Mouse (Mus musculus): ENCODE data around the gene Ubox5. TPM values are rescaled to one million over a fixed set of nuclear protein-coding genes. Genes with fewer than 3 reads are reported as not detected.
"Not testable (repeated sequence)": the region's sequence is repeated elsewhere in the genome, so short reads cannot be mapped to it uniquely, and the experiment has no call there.

Ubox5 gene
- polyA plus RNA-seq, 1 experiment from 2014 or later = 16.6 TPM

GRCm38 (mm10) chr2:130577021-130577420 is 52.8 kb downstream of the Ubox5 start:
- DNase-seq (ENCODE audit: low spot score, missing footprints) (peak; percentile 91), ATAC-seq (ENCODE audit: low FRiP score) (no peak)
- H3K36me3 ChIP-seq (ENCODE audit: control insufficient read depth, insufficient read depth, low read length) = no peaks in the 10 kb centered on the region; the same call in 1 of the 2 replicates
- H3K9ac ChIP-seq (ENCODE audit: low read length) = no peak overlapping the region
- WGBS = 2% methylated on average over 9 of the region's 9 CpGs
- no peak overlapping the region for H3K4me2 ChIP-seq
- H3K4me3 ChIP-seq (ENCODE audit: low read depth, low read length) = no peak overlapping the region
- no peaks in the 10 kb centered on the region for H3K9me3 ChIP-seq (ENCODE audit: control insufficient read depth, low read length)
- H3K4me1 ChIP-seq (ENCODE audit: control insufficient read depth, insufficient read depth, low read length) = peaks cover 13% of the 10 kb centered on the region
- peaks cover 69% of the 10 kb centered on the region for H3K27me3 ChIP-seq (ENCODE audit: control insufficient read depth, insufficient read depth, low read length)
- H3K27ac ChIP-seq (ENCODE audit: low read depth, low read length) = no peak overlapping the region

GRCm38 (mm10) chr2:130576564-130576963 is 53.3 kb downstream of the Ubox5 start:
- Histone ChIP-seq H3K4me2 (peak overlapping the region; percentile 35), H3K4me3 (ENCODE audit: low read depth, low read length) (peak overlapping the region; percentile 19; the same call in 1 of the 2 replicates), H3K27me3 (ENCODE audit: control insufficient read depth, insufficient read depth, low read length) (peaks cover 64% of the 10 kb centered on the region), H3K4me1 (ENCODE audit: control insufficient read depth, insufficient read depth, low read length) (peaks cover 13% of the 10 kb centered on the region)
- H3K9ac ChIP-seq (ENCODE audit: low read length); H3K36me3 ChIP-seq (ENCODE audit: control insufficient read depth, insufficient read depth, low read length); H3K9me3 ChIP-seq (ENCODE audit: control insufficient read depth, low read length); ATAC-seq (ENCODE audit: low FRiP score); H3K27ac ChIP-seq (ENCODE audit: low read depth, low read length): not testable (repeated sequence)
- WGBS = 2% methylated on average over 31 of the region's 32 CpGs
- peak; percentile 89 for DNase-seq (ENCODE audit: low spot score, missing footprints)

DNA sequence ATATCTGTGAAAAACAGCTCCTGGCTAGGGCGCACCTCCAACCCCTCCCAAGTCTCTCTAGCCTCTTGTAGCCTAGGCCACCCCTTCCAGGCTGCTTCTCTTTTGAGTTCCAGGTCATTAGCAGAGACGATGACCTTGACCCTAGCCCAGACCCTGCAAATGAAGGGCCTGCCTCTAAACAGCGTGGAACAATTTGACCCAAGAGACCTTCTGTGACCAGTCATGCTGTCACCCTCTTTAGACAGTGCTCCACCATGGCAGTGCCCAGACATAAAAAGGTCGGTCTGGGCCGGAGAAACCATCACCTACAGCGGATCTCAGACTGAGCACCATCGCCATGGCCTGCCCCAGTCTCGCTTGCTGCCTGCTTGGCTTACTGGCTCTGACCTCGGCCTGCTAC is 54.0 kb downstream of the Ubox5 start, which contains the start of gene Oxt:
Gene Oxt, plus strand, starts transcription at position 301 of the 400 bp plus-strand sequence.
- peak within 1 kb of the TSS; percentile 19; the same call in 1 of the 2 replicates for H3K4me3 ChIP-seq (ENCODE audit: low read depth, low read length)
- ATAC-seq (ENCODE audit: low FRiP score) (no peak), DNase-seq (ENCODE audit: low spot score, missing footprints) (no peak)
- H3K4me1 ChIP-seq (ENCODE audit: control insufficient read depth, insufficient read depth, low read length) = peaks cover 11% of the 10 kb centered on the region
- no peak within 1 kb of the TSS for H3K9ac ChIP-seq (ENCODE audit: low read length)
- H3K4me2 ChIP-seq = peak within 1 kb of the TSS; percentile 35
- 43% methylated on average over 9 of the region's 9 CpGs for WGBS
- H3K9me3 ChIP-seq (ENCODE audit: control insufficient read depth, low read length) = no peaks in the 10 kb centered on the region
- H3K27ac ChIP-seq (ENCODE audit: low read depth, low read length) = no peak within 1 kb of the TSS
- peaks cover 57% of the 10 kb centered on the region for H3K27me3 ChIP-seq (ENCODE audit: control insufficient read depth, insufficient read depth, low read length)
- no peaks in the 10 kb centered on the region; the same call in 1 of the 2 replicates for H3K36me3 ChIP-seq (ENCODE audit: control insufficient read depth, insufficient read depth, low read length)

GRCm38 (mm10) chr2:130574960-130575359 is 54.9 kb downstream of the Ubox5 start:
- H3K4me2 ChIP-seq = no peak overlapping the region
- DNase-seq (ENCODE audit: low spot score, missing footprints) = no peak
- 84% methylated on average over 5 of the region's 5 CpGs for WGBS
- H3K4me3 ChIP-seq (ENCODE audit: low read depth, low read length) = no peak overlapping the region
- H3K9ac ChIP-seq (ENCODE audit: low read length) = no peak overlapping the region
- H3K4me1 ChIP-seq (ENCODE audit: control insufficient read depth, insufficient read depth, low read length) = peaks cover 4% of the 10 kb centered on the region; the same call in 1 of the 2 replicates
- no peak overlapping the region for H3K27ac ChIP-seq (ENCODE audit: low read depth, low read length)
- ATAC-seq (ENCODE audit: low FRiP score) = no peak
- no peaks in the 10 kb centered on the region; the same call in 1 of the 2 replicates for H3K36me3 ChIP-seq (ENCODE audit: control insufficient read depth, insufficient read depth, low read length)
- H3K9me3 ChIP-seq (ENCODE audit: control insufficient read depth, low read length) = no peaks in the 10 kb centered on the region
- H3K27me3 ChIP-seq (ENCODE audit: control insufficient read depth, insufficient read depth, low read length) = peaks cover 48% of the 10 kb centered on the region

- Histone ChIP-seq H3K9me3 (ENCODE audit: control insufficient read depth, low read length) (no peaks in the 10 kb centered on the region), H3K27me3 (ENCODE audit: control insufficient read depth, insufficient read depth, low read length) (no peaks in the 10 kb centered on the region; the same call in 1 of the 2 replicates), H3K4me3 (ENCODE audit: low read depth, low read length) (no peak overlapping the region), H3K9ac (ENCODE audit: low read length) (no peak overlapping the region), H3K36me3 (ENCODE audit: control insufficient read depth, insufficient read depth, low read length) (peaks cover 2% of the 10 kb centered on the region; the same call in 1 of the 2 replicates), H3K4me1 (ENCODE audit: control insufficient read depth, insufficient read depth, low read length) (peaks cover 1% of the 10 kb centered on the region), H3K4me2 (no peak overlapping the region), H3K27ac (ENCODE audit: low read depth, low read length) (no peak overlapping the region)
- ATAC-seq (ENCODE audit: low FRiP score) (no peak), DNase-seq (ENCODE audit: low spot score, missing footprints) (no peak)
Measured at GRCm38 (mm10) chr2:130569926-130570325, 59.9 kb downstream of the Ubox5 start.

DNA sequence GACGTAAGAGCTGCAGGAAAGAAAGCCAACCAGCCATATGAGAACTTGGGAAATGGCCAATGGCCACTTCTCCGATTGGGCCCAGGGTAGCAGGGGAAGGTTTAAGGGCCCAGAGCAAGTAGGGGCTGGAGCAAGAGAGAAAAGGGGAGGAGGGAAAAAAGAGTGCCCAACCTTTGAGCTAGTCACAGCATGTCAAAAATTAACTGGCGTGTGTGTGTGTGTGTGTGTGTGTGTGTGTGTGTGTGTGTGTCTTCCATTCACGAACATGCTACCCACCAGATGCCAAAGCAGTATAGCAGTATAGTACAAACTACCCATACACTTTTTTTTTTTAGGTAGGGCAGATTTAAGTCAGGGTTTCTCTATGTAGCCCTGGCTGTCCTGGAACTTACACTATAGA is 60.9 kb downstream of the Ubox5 start:
- peaks cover 10% of the 10 kb centered on the region for H3K4me1 ChIP-seq (ENCODE audit: control insufficient read depth, insufficient read depth, low read length)
- H3K27ac ChIP-seq (ENCODE audit: low read depth, low read length) = no peak overlapping the region
- no peak overlapping the region for H3K4me2 ChIP-seq
- H3K36me3 ChIP-seq (ENCODE audit: control insufficient read depth, insufficient read depth, low read length) = peaks cover 2% of the 10 kb centered on the region; the same call in 1 of the 2 replicates
- DNase-seq (ENCODE audit: low spot score, missing footprints) = no peak
- H3K9me3 ChIP-seq (ENCODE audit: control insufficient read depth, low read length) = no peaks in the 10 kb centered on the region
- 69% methylated on average over 4 of the region's 4 CpGs for WGBS
- no peak for ATAC-seq (ENCODE audit: low FRiP score)
- no peaks in the 10 kb centered on the region for H3K27me3 ChIP-seq (ENCODE audit: control insufficient read depth, insufficient read depth, low read length)
- H3K4me3 ChIP-seq (ENCODE audit: low read depth, low read length) = no peak overlapping the region
- no peak overlapping the region for H3K9ac ChIP-seq (ENCODE audit: low read length)

- Histone ChIP-seq H3K9me3 (ENCODE audit: control insufficient read depth, low read length) (no peaks in the 10 kb centered on the region), H3K36me3 (ENCODE audit: control insufficient read depth, insufficient read depth, low read length) (peaks cover 2% of the 10 kb centered on the region; the same call in 1 of the 2 replicates), H3K27me3 (ENCODE audit: control insufficient read depth, insufficient read depth, low read length) (no peaks in the 10 kb centered on the region), H3K4me1 (ENCODE audit: control insufficient read depth, insufficient read depth, low read length) (peaks cover 10% of the 10 kb centered on the region), H3K27ac (ENCODE audit: low read depth, low read length) (no peak overlapping the region), H3K4me3 (ENCODE audit: low read depth, low read length) (no peak overlapping the region), H3K4me2 (peak overlapping the region; percentile 71), H3K9ac (ENCODE audit: low read length) (no peak overlapping the region)
- 79% methylated on average over 8 of the region's 8 CpGs for WGBS
- DNase-seq (ENCODE audit: low spot score, missing footprints) (no peak), ATAC-seq (ENCODE audit: low FRiP score) (no peak)
Measured at GRCm38 (mm10) chr2:130564983-130565382, 64.9 kb downstream of the Ubox5 start.

GRCm38 (mm10) chr2:130564063-130564462 is 65.8 kb downstream of the Ubox5 start:
- Histone ChIP-seq H3K9me3 (ENCODE audit: control insufficient read depth, low read length) (no peaks in the 10 kb centered on the region), H3K4me2 (peak overlapping the region; percentile 71), H3K4me3 (ENCODE audit: low read depth, low read length) (peak overlapping the region; percentile 86), H3K36me3 (ENCODE audit: control insufficient read depth, insufficient read depth, low read length) (peaks cover 2% of the 10 kb centered on the region; the same call in 1 of the 2 replicates), H3K4me1 (ENCODE audit: control insufficient read depth, insufficient read depth, low read length) (peaks cover 10% of the 10 kb centered on the region), H3K27me3 (ENCODE audit: control insufficient read depth, insufficient read depth, low read length) (no peaks in the 10 kb centered on the region), H3K27ac (ENCODE audit: low read depth, low read length) (no peak overlapping the region; the same call in 1 of the 2 replicates), H3K9ac (ENCODE audit: low read length) (peak overlapping the region; percentile 85)
- ATAC-seq (ENCODE audit: low FRiP score) (no peak; the same call in 1 of the 2 replicates), DNase-seq (ENCODE audit: low spot score, missing footprints) (no peak)
- WGBS = under 1% methylated on average over 23 of the region's 23 CpGs

DNA sequence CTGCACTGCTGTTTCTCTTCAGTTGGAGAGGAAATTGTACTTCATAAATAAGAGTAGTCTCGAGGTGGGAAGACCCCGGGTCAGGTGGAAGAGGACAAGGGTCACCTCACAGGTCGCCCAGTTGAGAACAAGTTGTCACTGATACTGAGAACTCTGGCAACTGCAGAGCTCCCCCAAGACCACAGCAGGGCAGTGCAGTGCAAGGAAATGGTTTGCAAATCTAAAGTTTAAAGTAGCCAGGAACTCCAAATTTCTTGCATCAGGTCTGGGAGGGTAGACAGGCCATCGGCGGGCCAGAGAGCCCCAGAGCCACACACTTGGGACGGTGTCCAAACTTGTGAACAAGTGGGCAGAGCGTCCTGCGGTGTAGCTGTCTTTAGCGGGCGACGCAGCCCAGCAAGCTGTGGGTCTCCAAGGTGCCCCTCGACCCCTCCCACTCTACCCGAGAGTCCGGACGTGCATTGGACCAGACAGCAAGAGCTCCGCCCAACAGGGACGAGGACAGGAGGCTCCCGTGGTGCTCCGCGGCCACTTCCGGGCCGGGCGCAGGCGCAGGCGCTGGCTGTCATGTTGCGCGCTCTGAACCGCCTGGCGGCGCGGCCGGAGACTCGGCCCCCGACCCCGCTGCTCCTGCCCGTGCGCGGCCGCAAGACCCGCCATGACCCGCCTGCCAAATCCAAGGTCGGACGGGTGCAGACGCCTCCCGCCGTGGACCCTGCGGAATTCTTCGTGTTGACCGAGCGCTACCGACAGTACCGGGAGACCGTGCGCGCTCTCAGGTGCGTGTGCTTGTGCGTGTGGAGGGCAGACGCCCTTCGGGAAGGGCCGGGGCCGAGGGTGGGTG is 66.4 kb downstream of the Ubox5 start, which contains the start of gene Mrps26:
Gene Mrps26, plus strand, starts transcription at position 531 of the 844 bp plus-strand sequence.
- Histone ChIP-seq H3K9me3 (ENCODE audit: control insufficient read depth, low read length) (no peaks in the 10 kb centered on the region), H3K27ac (ENCODE audit: low read depth, low read length) (no peak within 1 kb of the TSS; the same call in 1 of the 2 replicates)
- under 1% methylated on average over 60 of the region's 61 CpGs for WGBS

More for the DNA sequence above, 66.4 kb downstream of the Ubox5 start, which contains the start of gene Mrps26:
- no peaks in the 10 kb centered on the region for H3K27me3 ChIP-seq (ENCODE audit: control insufficient read depth, insufficient read depth, low read length)
- peak; percentile 98 for DNase-seq (ENCODE audit: low spot score, missing footprints)
- H3K36me3 ChIP-seq (ENCODE audit: control insufficient read depth, insufficient read depth, low read length) = peaks cover 2% of the 10 kb centered on the region; the same call in 1 of the 2 replicates
- H3K4me1 ChIP-seq (ENCODE audit: control insufficient read depth, insufficient read depth, low read length) = peaks cover 10% of the 10 kb centered on the region
- H3K9ac ChIP-seq (ENCODE audit: low read length) = peak within 1 kb of the TSS; percentile 85
- peak within 1 kb of the TSS; percentile 86 for H3K4me3 ChIP-seq (ENCODE audit: low read depth, low read length)
- peak; percentile 99 for ATAC-seq (ENCODE audit: low FRiP score)
- H3K4me2 ChIP-seq = peak within 1 kb of the TSS; percentile 71
